Mouse (Mus musculus) adipocyte (in vitro differentiated cells): ENCODE data around the gene Olfr324.

Source experiments
- DNase-seq: peaks from one replicate; pipeline ENCODE4 v3.0.0-alpha.2; 2016; ENCODE audit warnings: low spot score

The Olfr324 gene

GRCm38 (mm10) chr11:58634878-58635277 is 40.0 kb downstream of the Olfr324 start:
- no peak for DNase-seq

GRCm38 (mm10) chr11:58636376-58636977 is 41.6 kb downstream of the Olfr324 start:
- DNase-seq: peak; percentile 14

- peak; percentile 26 for DNase-seq
Observed at GRCm38 (mm10) chr11:58638176-58638701, 43.3 kb downstream of the Olfr324 start.

GRCm38 (mm10) chr11:58640272-58640867 is 45.5 kb downstream of the Olfr324 start, which contains the start of gene Trim58:
TSS of gene Trim58 (plus strand) at chr11:58640465.
- DNase-seq: no peak

- no peak for DNase-seq
Observed at GRCm38 (mm10) chr11:58641057-58641456, 46.1 kb downstream of the Olfr324 start.

GRCm38 (mm10) chr11:58641638-58642358 is 46.9 kb downstream of the Olfr324 start:
- no peak for DNase-seq

GRCm38 (mm10) chr11:58643350-58643749 is 48.4 kb downstream of the Olfr324 start:
- DNase-seq: no peak
